Mouse (Mus musculus): ENCODE data around the gene Usp4. TPM values are rescaled to one million over a fixed set of nuclear protein-coding genes. Genes with fewer than 3 reads are reported as not detected.

Usp4 gene
- total RNA-seq, 2 experiments from 2014 or later, result 81.6 to 89.2 TPM

DNA sequence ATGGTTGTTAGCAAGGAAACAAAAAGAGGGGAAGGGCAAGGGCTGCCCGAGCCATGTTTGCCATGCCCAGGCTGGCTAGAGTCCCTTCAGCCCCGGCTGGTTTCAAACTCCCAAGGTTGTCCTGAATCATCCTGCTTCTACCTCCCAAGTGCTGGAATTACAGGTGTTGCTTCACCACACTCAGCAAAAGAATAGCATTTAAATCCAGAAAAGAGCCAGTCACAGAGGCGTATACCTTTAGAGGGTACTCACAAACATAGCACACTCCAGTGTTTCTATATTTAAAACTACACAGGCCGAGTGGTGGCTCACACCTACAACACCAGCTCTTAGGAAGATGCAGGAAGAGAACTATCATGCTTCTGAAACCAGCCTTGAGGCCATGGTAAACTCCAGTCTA is 61.9 kb downstream of the Usp4 start:
- DNase-seq (ENCODE audit: low spot score), result no peak

DNA sequence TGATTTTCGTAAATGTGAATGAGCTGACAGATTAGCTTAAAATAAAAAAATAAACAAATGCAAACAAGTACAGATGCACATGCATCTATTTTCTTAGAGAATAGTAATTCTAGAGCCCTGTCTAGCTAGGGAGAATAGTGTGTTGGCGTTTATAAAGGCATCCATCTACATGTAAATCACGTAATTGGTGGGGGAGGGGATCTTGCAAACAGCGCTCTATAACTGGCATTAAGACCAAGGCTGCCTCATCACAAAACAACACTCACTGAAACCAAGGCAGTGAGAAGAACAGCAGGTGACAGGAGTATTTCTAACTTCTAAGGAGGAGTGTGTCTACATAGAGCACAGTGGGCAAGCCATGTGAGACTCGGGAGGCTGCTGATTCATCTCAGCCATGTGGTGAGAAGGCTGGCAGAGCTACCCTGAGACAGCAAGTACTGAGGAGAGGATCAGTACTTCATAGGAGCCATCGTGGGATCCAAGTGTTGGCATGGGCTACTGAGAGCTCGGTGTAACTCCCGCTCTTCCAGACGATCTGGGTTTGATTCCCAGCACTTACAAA is 63.8 kb downstream of the Usp4 start:
- no peak for DNase-seq (ENCODE audit: low spot score)

DNA sequence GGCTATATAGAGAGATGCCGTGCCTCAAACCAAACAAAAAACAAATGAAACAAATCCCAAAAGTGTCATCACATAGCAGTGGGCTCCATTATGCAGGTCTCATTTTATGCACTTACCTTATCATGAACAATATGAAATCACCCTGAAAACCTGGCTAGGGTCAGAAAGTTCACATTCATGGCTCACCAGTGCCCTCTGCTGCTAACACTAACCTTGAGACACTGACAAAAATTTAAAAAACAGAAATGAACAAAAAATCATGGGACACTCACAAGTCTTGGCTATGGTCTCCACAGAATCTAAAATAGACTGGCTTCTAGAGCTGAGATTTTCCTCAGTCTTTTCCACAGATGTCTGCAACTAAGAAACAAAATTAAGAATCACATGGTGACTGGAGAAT is 64.6 kb downstream of the Usp4 start:
- peak; percentile 27 for DNase-seq (ENCODE audit: low spot score)

DNA sequence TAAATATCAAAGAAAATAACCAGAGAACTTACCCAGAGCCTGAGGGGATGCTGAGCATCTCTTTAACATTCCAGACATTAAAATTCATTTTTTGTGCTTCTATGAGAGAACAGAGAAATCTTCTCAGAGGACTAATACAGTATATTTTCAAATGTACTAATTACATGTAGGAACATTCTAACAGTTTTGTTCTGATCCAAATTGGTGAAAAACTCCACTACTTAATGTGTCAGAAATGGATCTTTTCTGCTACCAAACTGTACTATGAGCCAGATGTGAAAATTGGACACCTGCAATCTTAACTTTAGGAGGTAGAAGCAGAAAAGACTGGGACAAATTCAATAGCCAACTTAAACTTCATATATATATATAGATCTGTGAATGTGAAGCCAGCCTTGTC is 80.7 kb downstream of the Usp4 start, which contains the start of gene Ccdc36:
TSS of gene Ccdc36 (minus strand) at position 101 of the 400 bp plus-strand sequence.
- no peak for DNase-seq (ENCODE audit: low spot score)

DNA sequence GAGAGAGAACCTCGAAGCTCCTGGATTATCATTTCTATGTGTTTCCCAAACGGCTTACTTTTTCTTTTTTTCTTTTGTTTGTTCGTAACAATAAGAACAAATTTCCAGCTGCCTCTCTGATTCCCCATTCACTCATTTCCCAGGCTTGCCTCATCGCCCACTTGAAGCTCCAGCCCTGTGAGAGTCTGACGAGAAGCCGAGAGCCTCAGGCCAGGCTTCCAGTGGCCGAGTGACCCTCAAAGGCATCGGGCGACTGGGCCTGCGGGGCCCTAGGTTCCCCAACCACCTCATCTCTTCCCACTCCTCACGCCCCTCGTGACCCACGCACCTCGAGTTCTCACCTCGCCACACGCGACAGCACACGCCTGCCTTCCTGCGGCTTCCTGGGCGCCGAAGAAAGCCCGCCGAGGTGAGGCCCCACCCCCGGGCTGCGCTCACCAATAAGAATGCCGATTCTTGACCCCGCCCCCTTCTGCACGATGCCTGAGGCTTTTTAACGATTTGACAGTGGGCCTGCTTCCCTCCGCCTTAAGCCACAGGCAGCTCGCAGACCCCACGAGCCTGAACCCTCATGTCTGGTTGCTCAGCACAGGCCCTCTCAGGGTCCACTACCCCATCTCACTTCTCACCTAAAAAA is 83.9 kb downstream of the Usp4 start:
- no peak for DNase-seq (ENCODE audit: low spot score)

- DNase-seq (ENCODE audit: low spot score), result no peak
Measured at GRCm38 (mm10) chr9:108436182-108436581, 88.5 kb downstream of the Usp4 start, which contains the start of gene BC048562. Gene BC048562 (plus strand): TSS chr9:108436482.

DNA sequence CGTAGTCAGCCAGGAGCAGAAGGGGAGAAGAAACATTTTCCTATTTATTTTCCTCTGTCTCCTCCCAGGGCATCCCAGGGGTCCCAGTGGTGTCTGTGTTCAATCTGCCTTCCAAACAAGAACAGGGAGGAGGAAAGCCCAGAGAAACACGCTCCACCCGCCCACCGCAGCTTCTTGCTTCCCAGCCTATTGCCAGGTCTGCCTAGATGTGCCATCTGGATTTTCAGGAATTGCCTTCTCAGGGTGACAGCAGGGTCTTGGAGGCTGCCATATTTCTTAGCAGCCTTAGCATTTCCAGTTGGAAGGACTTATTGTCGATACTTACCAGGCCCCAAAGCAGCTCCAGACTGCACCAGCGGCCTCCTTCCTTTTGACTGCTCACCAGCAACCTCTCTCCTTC is 91.5 kb downstream of the Usp4 start:
- no peak for DNase-seq (ENCODE audit: low spot score)

- DNase-seq (ENCODE audit: low spot score), result no peak
Measured at GRCm38 (mm10) chr9:108440485-108440884, 92.8 kb downstream of the Usp4 start.

DNA sequence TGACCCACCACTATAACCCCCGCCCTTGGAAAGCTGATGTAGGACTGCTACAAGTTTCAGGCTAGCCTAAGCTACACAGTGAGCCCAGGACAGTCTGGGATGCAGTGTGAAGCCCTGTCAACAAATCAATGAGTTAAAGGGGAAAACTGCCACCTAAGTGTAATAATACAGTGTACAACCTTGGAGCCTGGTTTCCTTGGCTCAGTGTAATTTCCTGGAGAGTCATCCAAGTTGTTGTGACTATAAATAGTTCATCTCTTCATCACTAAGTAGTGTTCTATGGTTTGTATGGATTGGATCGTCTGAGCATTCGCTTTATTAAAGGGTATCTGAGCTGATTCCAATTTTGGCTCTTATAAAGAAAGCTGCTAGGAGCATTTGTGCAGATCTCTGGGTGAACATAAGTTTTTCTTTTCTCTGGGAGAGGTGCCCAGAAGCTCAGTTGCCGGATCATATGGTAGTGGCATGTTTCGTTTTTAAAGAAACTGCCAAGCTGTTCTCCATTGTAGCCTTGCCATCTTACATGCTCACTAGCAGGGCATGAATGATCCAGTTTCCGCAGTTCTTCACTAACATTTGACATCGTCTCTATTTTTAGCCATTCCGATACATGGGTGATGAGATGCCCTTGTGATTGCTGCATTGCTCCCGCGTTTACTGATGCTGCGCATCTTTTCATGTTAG is 93.7 kb downstream of the Usp4 start:
- no peak for DNase-seq (ENCODE audit: low spot score)

Other genes with a start within 250 kb of the Usp4 start
- under 1 TPM; 0.02 TPM for gene Bsn, start 157.5 kb upstream of the Usp4 start, total RNA-seq (2021)
- gene Dag1, start 83.9 kb upstream of the Usp4 start, total RNA-seq (2021), result 100 to 1,000 TPM; 166 to 173 TPM
- gene Nicn1, start 57.4 kb upstream of the Usp4 start, total RNA-seq (2021), result 10 to 100 TPM; 12.3 to 13.1 TPM
- gene Amt, start 51.0 kb upstream of the Usp4 start, total RNA-seq (2021), result 1 to 10 TPM in 1 of 2 experiments, under 1 TPM in 1; 0.83 to 1.0 TPM
- gene Rhoa, start 41.7 kb upstream of the Usp4 start, total RNA-seq (2021), result 100 to 1,000 TPM in 1 of 2 experiments, 10 to 100 TPM in 1; 91.8 to 111 TPM
- gene Tcta, start 41.7 kb upstream of the Usp4 start, total RNA-seq (2021), result 10 to 100 TPM; 28.0 to 35.6 TPM
- 10 to 100 TPM; 63.2 to 67.5 TPM for gene Gpx1, start 8.9 kb upstream of the Usp4 start, total RNA-seq (2021)
- 1 to 10 TPM in 1 of 2 experiments, under 1 TPM in 1; 0.85 to 1.4 TPM for gene 1700102P08Rik, start 45.0 kb downstream of the Usp4 start, total RNA-seq (2021)
- not detected for gene Ccdc36, start 80.6 kb downstream of the Usp4 start, total RNA-seq (2021)
- not detected for gene BC048562, start 88.6 kb downstream of the Usp4 start, total RNA-seq (2021)
- 10 to 100 TPM; 14.4 to 15.2 TPM for gene Ccdc71, start 112.7 kb downstream of the Usp4 start, total RNA-seq (2021)
- 1 to 10 TPM; 1.8 to 2.2 TPM for gene Klhdc8b, start 113.7 kb downstream of the Usp4 start, total RNA-seq (2021)
- gene Lamb2, start 131.9 kb downstream of the Usp4 start, total RNA-seq (2021), result 100 to 1,000 TPM; 117 to 126 TPM
- gene Usp19, start 142.7 kb downstream of the Usp4 start, total RNA-seq (2021), result 100 to 1,000 TPM; 126 to 127 TPM
- 10 to 100 TPM; 83.0 to 86.4 TPM for gene Qars, start 159.9 kb downstream of the Usp4 start, total RNA-seq (2021)
- gene Qrich1, start 169.0 kb downstream of the Usp4 start, total RNA-seq (2021), result 10 to 100 TPM; 47.3 to 57.4 TPM
- gene Impdh2, start 212.4 kb downstream of the Usp4 start, total RNA-seq (2021), result 10 to 100 TPM; 61.3 to 63.2 TPM
- gene Ndufaf3, start 219.6 kb downstream of the Usp4 start, total RNA-seq (2021), result 10 to 100 TPM; 29.3 to 30.0 TPM
- 1 to 10 TPM; 7.5 to 8.9 TPM for gene Dalrd3, start 222.0 kb downstream of the Usp4 start, total RNA-seq (2021)
- 1 to 10 TPM; 6.4 to 7.9 TPM for gene Wdr6, start 230.9 kb downstream of the Usp4 start, total RNA-seq (2021)
- 1 to 10 TPM; 3.4 to 4.1 TPM for gene P4htm, start 249.8 kb downstream of the Usp4 start, total RNA-seq (2021)